Mouse (Mus musculus) neural tube, embryonic 12.5 days (tissue): Measurements from ENCODE around the gene Rps6kl1. TPM values are rescaled to one million over a fixed set of nuclear protein-coding genes. Genes with fewer than 3 reads are reported as not detected.
A peak's percentile ranks its signal among the peaks of the same experiment; 100 is the strongest.
"Not testable (repeated sequence)": the region's sequence is repeated elsewhere in the genome, so short reads cannot be mapped to it uniquely, and the experiment has no call there.

Experiments
- ATAC-seq: fragments of 200-750 bp; cut with Nextera tagmentation; 2 replicates; pipeline ENCODE4 v1.8.0; 2017; ENCODE audit warnings: low read depth, mild to moderate bottlenecking, moderate TSS enrichment, moderate library complexity; ENCODE audit not compliant: low FRiP score
- H3K27ac ChIP-seq: fragments of 300-500 bp; sonication (generic); 2 replicates; pipeline ENCODE4 v1.5.1; 2016
- H3K27me3 ChIP-seq: fragments of 300-500 bp; sonication (generic); replicated peaks from 2 replicates; pipeline ENCODE4 v1.6.1; 2016; ENCODE audit warnings: mild to moderate bottlenecking
- H3K36me3 ChIP-seq: fragments of 300-500 bp; sonication (generic); 2 replicates; pipeline ENCODE4 v1.6.1; 2016; ENCODE audit warnings: mild to moderate bottlenecking
- H3K4me1 ChIP-seq: fragments of 300-500 bp; sonication (generic); 2 replicates; pipeline ENCODE4 v1.6.1; 2016
- H3K4me2 ChIP-seq: fragments of 300-500 bp; sonication (generic); replicated peaks from 2 replicates; pipeline ENCODE4 v1.6.1; 2016; ENCODE audit warnings: mild to moderate bottlenecking
- H3K4me3 ChIP-seq: fragments of 300-500 bp; sonication (generic); 2 replicates; pipeline ENCODE4 v1.5.1; 2016
- H3K9ac ChIP-seq: fragments of 300-500 bp; sonication (generic); 2 replicates; pipeline ENCODE4 v1.6.1; 2016; ENCODE audit warnings: mild to moderate bottlenecking
- H3K9me3 ChIP-seq: fragments of 300-500 bp; sonication (generic); 2 replicates; pipeline ENCODE4 v1.6.1; 2016; ENCODE audit warnings: mild to moderate bottlenecking
- WGBS: fragments of 180-500 bp; shearing (Covaris S2); methylation state at CpG from one replicate; pipeline ENCODE4 v1.1.7; 2016; 5-methylcytosine and 5-hydroxymethylcytosine counted together
- polyA plus RNA-seq: library from polyadenylated mRNA; unstranded; fragments of >200 nt; fragmentation: Nextera tagmentation; extraction: Ambion mirVana; gene quantifications from 2 replicates; pipeline ENCODE4 v1.2.1, GENCODE M21; 2016

The Rps6kl1 gene
- polyA plus RNA-seq, 1 experiment from 2014 or later: 14.6 TPM

DNA sequence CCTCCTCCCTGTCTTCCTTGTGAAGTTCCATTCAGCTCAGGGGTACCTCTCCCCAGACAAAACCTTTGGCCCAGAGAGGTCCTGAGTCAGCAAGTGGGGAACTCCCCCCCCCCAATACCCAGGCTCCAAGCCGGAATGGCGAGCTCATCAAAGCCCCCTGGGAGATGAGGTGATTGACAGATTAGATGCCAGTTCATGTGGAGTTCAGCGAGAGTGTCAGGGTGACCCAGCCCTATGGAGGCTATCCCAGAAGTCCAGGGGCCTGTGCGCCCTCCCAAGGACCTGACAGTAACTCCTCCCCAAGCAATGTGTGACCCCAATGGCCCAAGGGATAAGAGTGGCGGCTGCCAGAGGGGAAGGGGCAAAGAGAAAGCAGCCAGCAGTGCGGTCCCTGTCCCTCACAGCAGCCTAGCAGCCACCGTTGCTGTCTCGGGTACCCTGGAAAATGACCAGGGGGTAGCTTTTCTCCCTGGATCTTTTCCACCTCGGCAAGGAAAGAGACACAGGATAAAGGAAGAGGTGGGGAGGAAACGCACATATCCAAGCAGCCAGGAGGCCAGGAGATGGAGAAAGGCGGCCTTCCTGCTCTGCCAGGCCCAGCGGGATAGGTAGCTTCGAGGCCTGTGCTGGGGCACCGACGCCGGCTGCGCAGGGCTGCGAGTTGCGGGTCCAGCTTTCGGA lies 603 bp downstream of the Rps6kl1 start:
- H3K4me3 ChIP-seq: peak overlapping the region; percentile 38
- H3K4me1 ChIP-seq: peaks cover 15% of the 10 kb centered on the region
- H3K4me2 ChIP-seq: peak overlapping the region; percentile 59
- H3K27ac ChIP-seq: no peak overlapping the region
- H3K27me3 ChIP-seq: peaks cover 6% of the 10 kb centered on the region; the same call in 1 of the 2 replicates
- peak; percentile 14; the same call in 1 of the 2 replicates for ATAC-seq
- H3K9ac ChIP-seq: peak overlapping the region; percentile 48
- WGBS: 7% methylated on average over 20 of the region's 20 CpGs
- H3K36me3 ChIP-seq: no peaks in the 10 kb centered on the region; the same call in 1 of the 2 replicates
- no peaks in the 10 kb centered on the region for H3K9me3 ChIP-seq

DNA sequence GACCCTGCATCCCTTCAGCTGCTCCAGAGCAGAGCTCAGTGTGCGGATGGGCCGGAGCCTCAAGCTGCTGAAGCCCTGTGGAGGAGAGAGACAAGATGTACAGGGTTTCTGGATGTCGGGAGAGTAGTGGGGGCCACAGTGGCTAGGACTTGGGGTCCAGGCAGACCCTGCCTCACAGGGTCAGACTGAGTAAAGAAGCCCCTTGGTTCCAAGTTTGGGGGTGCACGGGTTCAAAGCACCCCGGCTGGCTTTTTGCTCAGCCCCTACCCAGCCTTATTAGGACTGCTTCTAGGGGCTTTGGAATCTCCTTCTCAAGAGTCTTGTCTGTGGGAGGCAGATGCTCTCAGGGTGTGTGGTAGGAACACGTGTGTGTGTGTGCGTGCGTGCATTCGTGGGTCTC lies 4.2 kb downstream of the Rps6kl1 start:
- peaks cover 2% of the 10 kb centered on the region for H3K36me3 ChIP-seq
- no peaks in the 10 kb centered on the region for H3K9me3 ChIP-seq
- H3K9ac ChIP-seq: no peak overlapping the region
- H3K4me3 ChIP-seq: no peak overlapping the region
- H3K4me2 ChIP-seq: no peak overlapping the region
- no peak overlapping the region for H3K27ac ChIP-seq
- peaks cover 6% of the 10 kb centered on the region; the same call in 1 of the 2 replicates for H3K27me3 ChIP-seq
- H3K4me1 ChIP-seq: peaks cover 16% of the 10 kb centered on the region
- no peak for ATAC-seq
- WGBS: 81% methylated on average over 9 of the region's 9 CpGs

DNA sequence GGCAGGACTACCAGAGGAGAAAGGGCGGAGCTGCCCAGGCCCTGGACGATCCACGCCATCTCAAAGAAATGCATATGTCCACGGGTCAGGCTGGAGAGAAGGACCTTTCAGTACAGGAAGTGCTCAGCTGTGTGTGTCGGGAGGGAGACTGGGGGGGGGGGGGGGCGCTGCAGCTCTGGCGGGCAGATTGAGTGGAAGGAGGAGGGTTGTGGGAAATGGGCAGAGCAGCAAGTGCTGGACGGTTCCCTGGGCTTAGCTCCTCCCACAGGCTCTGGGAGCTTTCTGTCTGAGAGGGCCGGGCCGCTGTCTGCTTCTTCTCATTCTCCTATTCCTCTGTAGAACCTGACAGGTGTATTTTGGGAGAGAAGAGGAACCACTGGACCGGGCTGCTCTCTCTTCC lies 4.7 kb downstream of the Rps6kl1 start:
- no peak overlapping the region for H3K9ac ChIP-seq
- H3K9me3 ChIP-seq: no peaks in the 10 kb centered on the region
- peaks cover 6% of the 10 kb centered on the region; the same call in 1 of the 2 replicates for H3K27me3 ChIP-seq
- WGBS: 41% methylated on average over 9 of the region's 11 CpGs
- peaks cover 2% of the 10 kb centered on the region for H3K36me3 ChIP-seq
- H3K27ac ChIP-seq: no peak overlapping the region
- H3K4me2 ChIP-seq: no peak overlapping the region
- no peak overlapping the region for H3K4me3 ChIP-seq
- H3K4me1 ChIP-seq: peaks cover 16% of the 10 kb centered on the region
- ATAC-seq: no peak

DNA sequence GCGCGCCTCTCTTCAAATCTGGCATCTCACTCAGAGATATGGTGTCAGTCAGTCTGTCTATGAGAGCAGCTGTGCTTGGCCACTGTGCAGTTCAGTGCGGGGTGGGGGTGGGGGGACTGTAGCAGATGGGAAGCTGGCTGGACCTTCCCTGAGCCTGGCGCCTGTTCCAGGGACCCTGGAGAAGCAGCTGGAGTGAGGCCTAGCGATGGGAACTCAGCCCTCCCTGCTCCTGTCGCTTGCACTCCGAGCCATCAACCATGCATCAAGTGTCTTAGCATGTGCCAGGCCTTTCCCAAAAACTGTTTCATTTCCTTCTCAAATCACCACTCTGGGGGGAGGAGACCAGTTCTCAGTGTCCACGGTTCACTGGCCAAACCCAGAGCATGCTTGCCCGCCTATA lies 5.4 kb downstream of the Rps6kl1 start:
- no peak overlapping the region for H3K4me2 ChIP-seq
- peaks cover 2% of the 10 kb centered on the region for H3K36me3 ChIP-seq
- ATAC-seq: no peak
- no peaks in the 10 kb centered on the region for H3K9me3 ChIP-seq
- no peak overlapping the region for H3K4me3 ChIP-seq
- WGBS: 67% methylated on average over 9 of the region's 9 CpGs
- H3K27ac ChIP-seq: no peak overlapping the region
- peaks cover 14% of the 10 kb centered on the region for H3K4me1 ChIP-seq
- H3K9ac ChIP-seq: no peak overlapping the region
- peaks cover 6% of the 10 kb centered on the region; the same call in 1 of the 2 replicates for H3K27me3 ChIP-seq

DNA sequence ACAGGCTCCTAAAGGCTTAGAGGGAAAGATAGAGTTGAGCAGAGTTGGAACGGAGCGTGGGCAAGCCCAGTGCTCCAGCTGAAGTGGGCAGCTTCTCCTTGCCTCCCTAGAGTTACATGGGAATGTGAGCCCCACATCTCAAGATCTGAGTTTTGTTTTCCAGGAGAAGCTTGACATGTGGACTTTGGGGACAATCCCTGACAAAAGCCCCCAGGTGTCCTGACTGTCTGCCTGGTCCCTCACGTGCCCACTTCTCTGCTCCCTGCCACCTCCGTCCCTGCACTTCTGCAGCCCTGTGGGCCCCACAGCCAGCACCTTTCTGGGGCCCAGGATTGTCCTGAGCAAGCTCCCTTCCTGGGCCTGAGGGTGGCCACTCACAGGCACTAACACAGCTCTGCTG lies 6.2 kb downstream of the Rps6kl1 start:
- no peak overlapping the region for H3K9ac ChIP-seq
- WGBS: 94% methylated on average over 4 of the region's 4 CpGs
- no peak for ATAC-seq
- H3K27ac ChIP-seq: no peak overlapping the region
- H3K9me3 ChIP-seq: no peaks in the 10 kb centered on the region
- H3K36me3 ChIP-seq: peaks cover 2% of the 10 kb centered on the region
- no peak overlapping the region for H3K4me3 ChIP-seq
- H3K4me2 ChIP-seq: no peak overlapping the region
- H3K4me1 ChIP-seq: peaks cover 7% of the 10 kb centered on the region; the same call in 1 of the 2 replicates
- 0 out of 2 replicates have a peak, but pooled peaks cover 2% of the 10 kb centered on the region for H3K27me3 ChIP-seq

DNA sequence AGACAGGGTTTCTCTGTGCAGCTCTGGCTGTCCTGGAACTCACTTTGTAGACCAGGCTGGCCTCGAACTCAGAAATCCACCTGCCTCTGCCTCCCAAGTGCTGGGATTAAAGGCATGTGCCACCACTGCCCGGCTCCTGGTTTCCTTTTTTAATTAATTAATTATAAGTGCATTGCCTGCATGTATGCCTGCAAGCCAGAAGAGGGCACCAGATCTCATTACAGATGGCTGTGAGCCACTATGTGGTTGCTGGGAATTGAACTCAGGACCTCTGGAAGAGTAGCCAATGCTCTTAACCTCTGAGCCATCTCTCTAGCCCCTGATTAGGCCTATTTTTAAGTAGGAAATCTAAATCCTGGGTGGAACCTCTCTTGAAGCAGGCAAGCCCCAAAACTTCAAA lies 6.8 kb downstream of the Rps6kl1 start:
- not testable (repeated sequence) for H3K27ac ChIP-seq, H3K4me1 ChIP-seq, H3K4me2 ChIP-seq, ATAC-seq, H3K27me3 ChIP-seq, H3K9ac ChIP-seq, H3K36me3 ChIP-seq, H3K4me3 ChIP-seq, H3K9me3 ChIP-seq
- 68% methylated on average over 2 of the region's 2 CpGs for WGBS

DNA sequence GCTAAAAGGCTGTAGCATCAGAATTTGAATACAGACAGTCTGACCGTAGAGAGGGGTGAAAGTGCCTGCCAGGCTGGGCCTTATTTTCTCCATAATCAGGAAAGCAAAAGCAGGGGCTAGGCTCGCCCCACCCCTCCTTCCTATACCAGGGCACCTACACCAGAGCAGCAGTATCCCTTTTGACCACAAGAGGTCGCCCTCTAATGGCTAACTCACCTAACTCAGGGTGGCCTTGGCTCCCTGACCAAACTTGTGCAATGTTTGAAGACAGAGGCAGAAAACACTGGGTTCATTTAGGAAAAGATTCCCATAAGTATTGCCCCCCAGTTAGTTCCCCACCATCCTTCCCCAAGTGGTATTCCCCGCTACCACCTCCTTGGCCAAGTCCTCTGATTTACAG lies 8.3 kb downstream of the Rps6kl1 start:
- 22% methylated on average over 4 of the region's 4 CpGs for WGBS
- Histone ChIP-seq H3K4me1 (peaks cover 7% of the 10 kb centered on the region; the same call in 1 of the 2 replicates), H3K4me3 (no peak overlapping the region), H3K4me2 (no peak overlapping the region), H3K9ac (no peak overlapping the region), H3K27me3 (no peaks in the 10 kb centered on the region), H3K27ac (no peak overlapping the region), H3K9me3 (no peaks in the 10 kb centered on the region), H3K36me3 (peaks cover 2% of the 10 kb centered on the region)
- ATAC-seq: peak; percentile 49; the same call in 1 of the 2 replicates

DNA sequence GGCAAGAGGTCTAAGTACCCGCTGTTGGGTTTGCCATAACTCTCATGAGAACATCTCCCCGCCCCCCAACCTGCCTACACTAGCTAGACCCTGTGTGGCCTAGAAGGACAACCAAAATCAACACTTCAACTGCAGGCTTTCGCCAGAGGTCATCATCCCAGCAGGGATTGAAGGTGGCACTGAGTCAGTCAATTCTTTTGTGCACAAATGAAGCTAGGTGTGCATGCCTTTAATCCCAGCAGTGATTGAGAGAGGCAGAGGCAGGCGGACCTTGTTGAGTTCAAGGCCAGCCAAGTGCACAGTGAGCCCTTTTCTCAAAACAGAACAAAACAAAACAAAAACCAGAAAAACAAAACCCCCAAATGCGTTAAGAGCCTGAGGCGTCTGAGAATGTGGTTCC lies 10.0 kb downstream of the Rps6kl1 start:
- ATAC-seq: no peak
- H3K4me2 ChIP-seq: no peak overlapping the region
- peaks cover 2% of the 10 kb centered on the region; the same call in 1 of the 2 replicates for H3K36me3 ChIP-seq
- H3K9me3 ChIP-seq: no peaks in the 10 kb centered on the region
- 84% methylated on average over 6 of the region's 6 CpGs for WGBS
- H3K27me3 ChIP-seq: no peaks in the 10 kb centered on the region
- H3K27ac ChIP-seq: no peak overlapping the region
- no peak overlapping the region for H3K9ac ChIP-seq
- H3K4me3 ChIP-seq: no peak overlapping the region
- H3K4me1 ChIP-seq: peaks cover 4% of the 10 kb centered on the region; the same call in 1 of the 2 replicates

DNA sequence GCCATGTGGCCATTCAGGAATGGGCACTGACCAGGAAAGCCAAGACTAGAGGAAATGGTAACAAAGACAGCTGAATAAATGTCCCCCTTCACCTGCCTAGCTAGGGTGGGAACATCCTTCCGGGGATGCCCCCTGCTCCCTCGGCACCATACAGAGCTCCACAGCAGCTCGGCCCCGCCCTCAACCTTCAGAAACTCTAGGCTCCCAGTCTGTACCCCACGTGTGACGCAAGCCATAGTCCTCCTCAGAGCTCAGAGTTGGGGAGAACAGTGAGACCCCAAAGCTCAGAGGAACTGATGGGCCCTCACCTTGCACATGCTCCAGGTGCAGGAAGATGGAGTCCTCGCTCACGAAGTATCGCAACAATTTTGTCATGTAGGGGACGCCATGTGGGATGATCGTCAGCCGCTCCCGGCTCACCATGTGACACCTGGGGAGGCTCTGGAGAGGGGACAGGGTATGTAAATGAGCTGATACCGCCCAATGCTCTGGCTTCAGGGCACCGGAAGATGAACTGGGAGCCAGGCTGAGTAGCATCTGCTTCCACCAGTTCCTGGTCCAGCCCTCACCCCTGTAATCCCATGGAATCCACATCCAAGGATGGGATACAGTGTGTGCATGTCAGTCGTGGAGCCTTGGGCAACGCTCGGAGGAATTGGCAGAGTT lies 10.9 kb downstream of the Rps6kl1 start:
- peaks cover 10% of the 10 kb centered on the region for H3K36me3 ChIP-seq

DNA sequence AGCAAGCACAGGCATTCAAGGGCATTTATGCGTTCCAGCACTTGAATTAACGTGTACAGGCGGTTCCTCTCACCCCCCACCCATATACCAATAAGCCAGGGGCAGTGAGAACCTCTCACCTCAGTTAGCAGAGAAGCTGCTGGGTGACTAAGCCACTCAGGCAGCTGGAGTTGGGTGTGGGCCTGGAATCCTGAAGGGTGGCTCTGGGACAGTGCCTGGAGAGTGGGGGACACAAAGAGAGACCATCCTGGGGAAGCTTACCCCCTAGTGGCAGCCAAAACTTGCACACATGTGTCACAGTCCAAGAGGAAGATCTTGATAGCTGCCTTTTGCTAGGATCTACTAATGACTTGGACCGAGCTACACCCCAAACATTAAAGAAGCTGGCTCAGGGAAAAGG lies 14.4 kb downstream of the Rps6kl1 start:
- Histone ChIP-seq H3K9ac (no peak overlapping the region), H3K4me3 (no peak overlapping the region), H3K4me2 (no peak overlapping the region), H3K27me3 (no peaks in the 10 kb centered on the region), H3K9me3 (no peaks in the 10 kb centered on the region), H3K4me1 (0 out of 2 replicates have a peak, but pooled peaks cover 3% of the 10 kb centered on the region), H3K36me3 (peaks cover 37% of the 10 kb centered on the region), H3K27ac (no peak overlapping the region)
- 81% methylated on average over 4 of the region's 4 CpGs for WGBS
- no peak for ATAC-seq

More for the DNA sequence above, 10.9 kb downstream of the Rps6kl1 start:
- 50% methylated on average over 18 of the region's 18 CpGs for WGBS
- H3K9me3 ChIP-seq: no peaks in the 10 kb centered on the region
- H3K27ac ChIP-seq: no peak overlapping the region
- no peak overlapping the region for H3K4me2 ChIP-seq
- H3K4me3 ChIP-seq: no peak overlapping the region
- H3K27me3 ChIP-seq: no peaks in the 10 kb centered on the region
- no peak overlapping the region for H3K9ac ChIP-seq
- ATAC-seq: no peak
- H3K4me1 ChIP-seq: 0 out of 2 replicates have a peak, but pooled peaks cover 3% of the 10 kb centered on the region

DNA sequence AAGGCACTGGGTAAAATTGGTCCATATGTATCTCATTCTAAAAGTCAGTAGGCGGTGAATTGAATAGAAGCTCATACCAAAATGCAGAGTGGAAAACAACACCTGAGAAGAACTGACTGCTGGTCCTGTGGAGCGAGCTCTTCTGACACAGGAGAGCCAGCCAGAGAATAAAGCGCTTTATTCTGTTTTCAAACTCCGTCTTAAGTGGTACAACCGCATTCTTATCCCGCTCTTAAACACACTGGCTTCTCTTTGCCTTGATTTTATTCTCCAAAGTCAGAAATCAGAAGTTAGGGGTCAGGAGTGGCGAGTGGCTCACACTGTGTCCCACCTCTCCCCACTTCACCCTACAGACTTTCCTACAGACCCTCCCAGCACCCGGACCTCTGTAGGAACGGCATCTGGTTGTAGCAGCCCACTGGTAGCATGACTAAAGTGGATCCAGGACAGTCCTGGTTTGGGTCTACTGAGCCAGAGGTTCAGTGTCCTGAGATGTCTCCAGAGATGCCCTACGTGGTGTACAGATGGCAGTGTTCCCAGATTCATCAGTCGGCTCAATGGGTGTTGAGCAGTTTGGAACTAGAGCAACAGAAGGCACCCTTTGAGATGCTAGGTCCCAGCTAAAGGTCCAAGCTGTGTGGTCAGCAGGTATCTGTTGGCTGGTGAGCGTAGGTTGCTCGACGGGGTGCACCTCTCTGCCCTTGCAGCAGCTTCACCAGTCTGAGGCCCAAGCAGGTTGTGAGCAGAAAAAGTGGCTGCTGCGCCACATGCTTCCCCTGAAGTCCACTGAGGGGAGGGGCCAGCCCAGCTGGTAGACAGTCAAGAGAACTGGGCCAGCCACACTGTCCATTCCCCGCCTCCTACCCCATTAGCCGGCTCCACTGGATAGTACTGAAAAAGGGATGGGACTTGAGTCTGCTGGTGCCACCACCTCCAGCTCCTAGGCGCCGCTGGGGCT lies 15.3 kb downstream of the Rps6kl1 start:
- Histone ChIP-seq H3K4me2 (no peak overlapping the region), H3K36me3 (peaks cover 44% of the 10 kb centered on the region), H3K27me3 (no peaks in the 10 kb centered on the region), H3K9ac (no peak overlapping the region), H3K4me3 (no peak overlapping the region), H3K27ac (no peak overlapping the region), H3K9me3 (no peaks in the 10 kb centered on the region), H3K4me1 (0 out of 2 replicates have a peak, but pooled peaks cover 3% of the 10 kb centered on the region)
- 79% methylated on average over 19 of the region's 19 CpGs for WGBS
- ATAC-seq: no peak
